Mouse (Mus musculus) heart, postnatal 0 days (tissue): ENCODE measurements around the gene Scgb2a2.

Experiments
- CTCF ChIP-seq: IDR thresholded peaks from 2 replicates; pipeline ENCODE4 v1.5.1; 2016; ENCODE audit warnings: antibody characterized with exemption, control low read depth, low read depth
- EP300 ChIP-seq: IDR thresholded peaks from 2 replicates; pipeline ENCODE4 v1.6.1; 2016; ENCODE audit warnings: antibody characterized with exemption, low read depth

DNA sequence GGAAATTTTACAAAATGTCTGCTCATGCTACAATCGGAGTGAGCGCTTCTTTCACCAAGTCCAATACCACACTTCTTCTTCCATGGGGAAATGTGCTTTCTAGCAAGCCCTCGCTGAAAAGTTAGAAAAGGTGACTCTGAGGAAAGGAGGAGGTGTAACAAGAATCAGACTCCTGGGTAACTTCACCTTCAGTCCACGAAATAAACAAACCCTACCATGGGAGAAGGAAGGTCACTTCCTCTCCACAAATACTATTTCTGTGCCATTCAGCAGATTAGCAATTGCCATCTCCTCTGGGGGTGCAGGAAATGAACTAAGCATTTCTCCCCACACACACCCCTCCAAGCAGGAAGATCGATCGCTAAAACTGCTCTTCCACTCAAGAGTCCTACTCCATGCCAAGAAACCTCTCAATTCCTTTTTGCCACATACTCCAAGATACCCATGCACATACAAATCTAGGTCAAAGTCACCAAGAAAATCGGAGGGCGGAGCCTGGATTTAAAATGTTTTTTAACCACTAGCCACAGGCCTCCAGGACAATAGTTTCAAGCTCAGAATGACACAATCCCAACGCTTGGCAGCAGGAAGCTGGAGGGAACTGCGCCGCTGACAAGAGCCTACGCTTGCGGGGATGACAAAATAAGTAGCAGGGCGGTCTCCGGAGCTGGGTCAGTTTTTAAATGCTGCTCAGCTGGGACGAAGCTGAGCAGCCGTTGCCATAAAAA lies 51.1 kb downstream of the Scgb2a2 start:
- TF ChIP-seq CTCF (no peak), EP300 (no peak)
